Mouse (Mus musculus) kidney, postnatal 14 days (tissue): ENCODE data around the gene Olfr1491.

Experiments used
- DNase-seq: peaks from one replicate; pipeline ENCODE4 v3.0.0; 2022; ENCODE audit warnings: mixed read lengths

Olfr1491 gene

GRCm38 (mm10) chr19:13696968-13697367 is at the start of gene Olfr1491:
Olfr1491 (plus strand) TSS chr19:13697268.
- DNase-seq: no peak

- no peak for DNase-seq
Observed at GRCm38 (mm10) chr19:13650791-13651190, 46.3 kb upstream of the Olfr1491 start, which contains the start of gene Olfr1490. Olfr1490 (plus strand) TSS chr19:13651091.

DNA sequence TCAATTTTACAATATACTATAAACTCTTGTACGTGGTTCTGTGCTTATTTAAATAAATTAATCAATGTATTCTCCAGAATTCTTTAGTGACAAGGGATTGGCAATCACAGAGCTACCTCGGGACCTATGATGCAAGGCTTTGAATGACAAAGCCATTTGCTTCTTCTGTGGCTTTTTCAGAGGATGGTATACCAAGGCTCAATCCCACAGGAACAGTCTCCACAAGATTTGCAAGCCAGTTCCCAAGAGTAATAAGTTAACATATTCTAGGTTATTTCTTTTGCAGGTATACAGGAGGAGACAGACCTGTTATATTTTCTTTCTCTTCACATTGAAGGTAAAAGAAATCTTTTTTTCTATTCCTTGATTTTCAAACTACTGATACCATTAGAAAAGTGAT is 25.9 kb downstream of the Olfr1491 start, which contains the start of gene Olfr1493-ps1:
Olfr1493-ps1 (plus strand) TSS at position 301 of the 400 bp plus-strand sequence.
- DNase-seq: no peak

- no peak for DNase-seq
Observed at GRCm38 (mm10) chr19:13739428-13739827, 42.4 kb downstream of the Olfr1491 start, which contains the start of gene Olfr1494. Olfr1494 (plus strand) TSS chr19:13739728.

DNA sequence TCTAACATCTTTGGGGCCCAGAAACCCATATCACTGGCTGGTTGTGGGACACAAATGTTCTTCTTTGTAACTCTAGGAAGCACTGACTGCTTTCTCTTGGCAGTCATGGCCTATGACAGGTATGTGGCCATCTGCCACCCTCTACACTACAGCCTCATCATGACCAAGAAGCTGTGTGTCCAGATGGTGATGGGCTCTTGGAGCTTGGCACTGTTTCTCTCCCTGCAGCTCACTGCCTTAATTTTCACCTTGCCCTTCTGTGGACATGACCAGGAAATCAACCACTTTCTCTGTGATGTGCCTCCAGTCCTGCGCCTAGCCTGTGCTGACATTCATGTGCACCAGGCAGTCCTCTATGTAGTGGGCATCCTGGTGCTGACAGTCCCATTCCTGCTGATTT is 52.3 kb downstream of the Olfr1491 start:
- no peak for DNase-seq
